Mouse (Mus musculus) brain, embryonic 18.5 days (tissue): ENCODE data around the gene Vrk2.

Experiments used
- DNase-seq: peaks from one replicate; pipeline ENCODE4 v3.0.0-alpha.2; 2012; ENCODE audit warnings: low read depth, low spot score

The Vrk2 gene

DNA sequence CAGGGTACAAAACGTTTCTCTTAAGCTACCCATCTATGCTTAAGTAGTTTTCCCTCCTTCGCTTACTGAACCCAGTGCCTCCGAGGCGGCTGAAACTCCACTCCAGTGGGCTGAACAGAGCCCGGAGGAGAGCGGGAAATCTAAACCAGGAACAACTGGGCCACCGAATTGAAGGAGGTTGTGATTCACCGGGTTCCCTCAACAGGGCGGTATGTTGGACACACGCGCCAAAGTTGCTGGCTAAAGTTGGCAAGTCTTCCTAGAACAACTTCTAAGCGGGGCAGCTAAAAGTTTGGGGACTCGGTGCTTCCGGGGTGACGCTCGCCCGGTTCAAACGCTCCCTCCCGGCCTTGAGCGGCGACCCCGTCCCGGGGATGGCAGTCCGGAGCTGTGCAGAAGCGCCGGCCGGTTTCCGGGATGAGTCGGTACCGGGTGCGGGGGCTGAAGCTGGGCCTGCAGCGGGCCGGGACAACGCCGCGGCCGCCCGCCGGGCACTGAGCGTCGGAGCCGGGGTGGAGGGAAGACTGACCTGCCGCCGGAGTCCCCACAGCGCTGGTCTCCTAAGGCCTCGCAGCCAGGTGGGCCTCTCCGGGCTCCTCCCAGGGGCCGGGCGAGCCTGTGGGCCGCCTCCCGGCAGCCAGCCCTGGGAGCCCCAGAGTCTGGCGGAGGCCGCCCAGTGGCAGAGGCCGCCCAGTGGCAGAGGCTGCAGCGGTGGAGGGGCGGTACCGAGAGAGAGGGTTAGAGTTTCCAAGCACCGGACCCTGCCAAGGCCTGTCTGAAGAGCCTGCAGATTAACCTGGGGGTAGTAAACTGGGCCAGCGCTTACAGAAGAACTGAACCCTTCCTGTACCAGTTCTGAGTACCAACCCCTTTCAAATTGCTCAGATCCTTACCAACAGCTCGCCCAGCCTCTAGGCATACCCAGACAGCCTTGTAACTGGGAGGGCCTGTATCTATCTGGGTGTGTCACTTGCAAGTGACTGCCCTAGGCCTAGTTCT is at the start of gene Vrk2, which contains the start of gene Gm6899:
TSS of gene Vrk2 (minus strand) at position 939 of the 999 bp plus-strand sequence.
TSS of gene Gm6899 (plus strand) at position 181 of the 999 bp plus-strand sequence.
- no peak for DNase-seq

- DNase-seq = no peak
Measured at GRCm38 (mm10) chr11:26642141-26642540, 48.3 kb upstream of the Vrk2 start.

DNA sequence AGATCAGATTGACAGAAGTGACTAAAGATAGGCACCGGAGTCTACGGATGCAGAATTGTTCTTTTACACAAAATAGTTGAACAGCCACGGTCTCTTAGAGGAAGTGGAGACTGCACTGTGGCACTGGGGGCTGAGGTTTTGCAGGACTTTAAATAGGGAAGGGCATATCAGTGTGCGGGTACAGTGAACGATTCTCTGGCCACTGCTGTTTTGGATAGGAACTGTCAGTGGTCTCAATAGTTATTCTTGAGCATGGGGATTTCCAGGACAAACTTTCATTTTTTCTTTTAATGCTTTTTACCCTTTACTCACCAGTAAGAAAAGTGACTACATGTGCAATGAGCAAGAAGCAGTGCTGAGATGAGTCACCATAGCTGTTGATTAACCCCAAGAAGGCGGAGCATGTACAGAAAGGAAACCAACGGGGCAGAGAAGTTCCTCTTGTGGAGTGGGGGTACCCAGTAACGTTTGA is 46.6 kb upstream of the Vrk2 start:
- no peak for DNase-seq

- DNase-seq = no peak
Measured at GRCm38 (mm10) chr11:26636239-26636638, 42.4 kb upstream of the Vrk2 start.

- DNase-seq = no peak
Measured at GRCm38 (mm10) chr11:26622727-26623126, 28.9 kb upstream of the Vrk2 start.

DNA sequence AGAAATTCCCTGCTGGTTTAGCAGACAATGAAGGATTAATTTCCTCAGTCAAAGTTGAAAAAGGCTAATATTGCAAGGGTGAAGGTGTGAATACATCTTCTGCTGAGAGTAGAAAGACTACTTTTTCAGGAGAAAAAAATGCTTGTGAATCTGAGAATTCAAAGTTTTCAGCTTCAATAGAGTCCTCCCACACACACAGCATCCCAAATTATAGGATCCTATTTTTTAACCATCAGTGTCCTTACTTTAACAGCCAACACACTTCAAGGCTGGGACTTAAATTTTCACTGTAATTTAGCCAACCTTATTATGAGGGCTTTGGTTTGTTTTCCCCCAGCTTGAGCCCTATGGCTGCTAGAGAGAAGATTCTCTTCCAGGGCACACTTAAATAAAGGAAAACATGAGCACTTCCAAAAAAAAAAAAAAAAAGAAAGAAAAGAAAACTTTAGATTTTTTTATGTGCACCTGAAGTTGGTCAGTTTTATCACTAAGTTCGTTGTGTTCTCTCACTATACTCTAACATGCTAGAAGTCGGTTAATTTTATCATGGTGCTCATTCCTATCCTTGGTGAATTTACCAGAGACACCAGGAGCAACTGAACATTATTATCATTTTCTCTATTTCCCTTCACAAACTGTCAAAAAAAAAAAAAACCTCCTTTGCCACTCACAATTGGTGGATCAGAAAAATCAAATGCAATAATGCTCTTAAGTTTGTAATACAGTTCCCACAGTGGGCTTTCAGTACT is 24.9 kb upstream of the Vrk2 start:
- no peak for DNase-seq

- no peak for DNase-seq
Measured at GRCm38 (mm10) chr11:26608795-26609194, 15.0 kb upstream of the Vrk2 start.

DNA sequence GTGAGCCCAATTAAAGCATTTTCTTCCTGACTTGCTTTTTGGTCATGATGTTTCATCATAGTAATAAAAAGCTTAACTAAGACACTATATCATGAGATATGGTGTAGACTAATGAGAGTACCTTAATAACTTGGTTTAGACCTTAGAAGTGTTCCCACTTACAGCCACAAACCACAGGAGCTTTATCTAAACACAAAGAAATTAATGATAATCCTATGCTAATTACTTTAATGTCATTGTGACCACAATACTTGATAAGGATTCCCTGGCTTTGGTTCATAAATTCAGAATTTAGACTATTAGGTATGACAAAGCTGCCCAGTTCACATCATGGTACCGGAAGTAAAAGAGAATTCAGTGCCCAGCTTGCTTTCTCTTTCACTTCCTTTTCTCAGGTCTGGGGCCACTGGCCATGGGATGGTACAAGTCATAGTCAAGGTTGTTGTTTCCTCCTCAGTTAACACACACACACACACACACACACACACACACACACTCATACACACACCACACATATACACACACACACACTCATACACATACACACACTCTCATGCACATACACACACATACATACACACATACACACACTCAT is 10.4 kb upstream of the Vrk2 start:
- DNase-seq = no peak

DNA sequence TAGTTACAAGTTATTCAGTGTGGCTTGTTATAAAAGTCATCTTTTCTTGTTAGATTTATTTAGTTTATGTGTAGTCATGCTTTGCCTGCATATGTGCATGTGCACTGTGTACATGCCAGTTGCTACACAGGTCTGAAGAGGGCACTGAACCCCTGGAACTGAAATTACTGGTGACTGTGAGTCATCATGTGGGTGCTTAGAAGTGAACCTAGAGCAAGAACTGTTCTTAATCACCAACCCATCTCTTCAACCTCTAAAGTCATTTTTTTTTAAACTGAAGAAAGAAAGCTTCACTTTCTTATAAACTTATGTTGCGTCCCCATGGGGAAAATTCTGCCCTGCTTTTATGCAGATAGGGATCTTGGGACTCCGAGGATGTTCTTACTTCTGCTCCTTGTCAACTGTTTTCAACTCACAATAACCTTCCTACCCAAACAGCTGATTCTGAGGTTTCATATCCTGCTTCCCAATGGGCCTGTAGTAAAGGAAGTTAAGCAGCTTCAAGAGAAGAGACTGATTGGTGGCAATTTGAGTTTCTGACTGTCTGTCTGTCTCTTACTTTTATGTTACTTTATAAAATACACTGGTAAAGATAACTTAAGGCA is 7.9 kb upstream of the Vrk2 start:
- no peak for DNase-seq

DNA sequence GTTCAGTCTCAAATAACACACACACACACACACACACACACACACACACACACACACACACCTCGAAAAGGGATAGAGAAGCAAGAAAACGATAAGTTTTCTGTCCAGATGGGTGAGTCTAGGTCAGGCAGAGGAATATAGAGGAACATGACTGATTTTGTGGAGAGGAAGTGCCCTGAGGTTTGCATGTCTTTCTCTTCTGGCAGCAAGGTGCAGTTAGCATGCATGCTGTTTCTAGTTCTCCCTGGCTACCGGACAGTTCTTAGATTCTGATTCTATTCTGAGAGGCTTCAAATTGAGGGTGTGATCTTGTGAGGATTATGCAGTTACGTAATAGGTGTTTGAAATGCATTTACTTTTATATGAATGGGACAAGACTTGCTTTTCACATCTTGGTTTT is 6.9 kb upstream of the Vrk2 start:
- DNase-seq = no peak

DNA sequence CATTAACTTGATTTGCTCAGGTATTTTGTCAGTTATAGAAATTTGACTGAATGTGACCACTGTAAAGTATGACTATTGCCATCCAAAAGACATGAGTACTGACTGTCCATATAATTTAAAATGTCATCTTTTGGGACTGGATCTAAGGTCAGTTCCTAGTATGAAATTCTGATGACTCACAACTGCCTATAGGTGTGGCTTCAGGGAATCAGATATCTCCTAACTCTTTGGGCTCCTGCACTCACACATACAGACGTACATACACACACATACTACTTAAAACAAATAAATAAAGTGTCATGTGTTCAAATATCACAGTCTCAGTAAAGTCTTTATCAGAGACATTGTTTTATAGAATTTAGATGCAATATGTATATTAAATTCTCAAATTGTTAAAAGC is 5.1 kb upstream of the Vrk2 start:
- DNase-seq = no peak

- DNase-seq = no peak
Measured at GRCm38 (mm10) chr11:26597761-26598160, 4.0 kb upstream of the Vrk2 start.

GRCm38 (mm10) chr11:26597145-26597544 is 3.3 kb upstream of the Vrk2 start:
- DNase-seq = no peak

GRCm38 (mm10) chr11:26596186-26596585 is 2.4 kb upstream of the Vrk2 start:
- no peak for DNase-seq

DNA sequence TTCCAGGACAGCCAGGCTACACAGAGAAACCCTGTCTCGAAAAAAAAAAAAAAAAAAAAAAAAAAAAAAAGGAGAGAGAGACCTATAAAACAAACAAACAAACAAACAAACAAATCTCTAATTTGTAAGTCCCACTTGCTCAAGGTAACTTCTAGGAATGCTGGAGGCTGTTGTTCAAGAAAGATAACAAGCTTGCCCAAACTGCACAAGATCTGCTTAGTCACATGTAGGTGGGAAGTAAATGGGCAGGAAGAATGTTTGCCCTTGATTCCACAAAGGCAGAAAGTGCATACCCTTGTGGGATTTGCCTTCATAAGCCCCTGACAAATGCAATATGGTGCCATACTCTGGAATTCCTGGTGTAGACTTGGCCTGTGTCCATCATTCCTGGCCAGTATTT is 688 bp upstream of the Vrk2 start:
- no peak for DNase-seq

- DNase-seq = no peak
Measured at GRCm38 (mm10) chr11:26592395-26593053, 1.3 kb downstream of the Vrk2 start.

GRCm38 (mm10) chr11:26587184-26587524 is 6.6 kb downstream of the Vrk2 start:
- DNase-seq = no peak

DNA sequence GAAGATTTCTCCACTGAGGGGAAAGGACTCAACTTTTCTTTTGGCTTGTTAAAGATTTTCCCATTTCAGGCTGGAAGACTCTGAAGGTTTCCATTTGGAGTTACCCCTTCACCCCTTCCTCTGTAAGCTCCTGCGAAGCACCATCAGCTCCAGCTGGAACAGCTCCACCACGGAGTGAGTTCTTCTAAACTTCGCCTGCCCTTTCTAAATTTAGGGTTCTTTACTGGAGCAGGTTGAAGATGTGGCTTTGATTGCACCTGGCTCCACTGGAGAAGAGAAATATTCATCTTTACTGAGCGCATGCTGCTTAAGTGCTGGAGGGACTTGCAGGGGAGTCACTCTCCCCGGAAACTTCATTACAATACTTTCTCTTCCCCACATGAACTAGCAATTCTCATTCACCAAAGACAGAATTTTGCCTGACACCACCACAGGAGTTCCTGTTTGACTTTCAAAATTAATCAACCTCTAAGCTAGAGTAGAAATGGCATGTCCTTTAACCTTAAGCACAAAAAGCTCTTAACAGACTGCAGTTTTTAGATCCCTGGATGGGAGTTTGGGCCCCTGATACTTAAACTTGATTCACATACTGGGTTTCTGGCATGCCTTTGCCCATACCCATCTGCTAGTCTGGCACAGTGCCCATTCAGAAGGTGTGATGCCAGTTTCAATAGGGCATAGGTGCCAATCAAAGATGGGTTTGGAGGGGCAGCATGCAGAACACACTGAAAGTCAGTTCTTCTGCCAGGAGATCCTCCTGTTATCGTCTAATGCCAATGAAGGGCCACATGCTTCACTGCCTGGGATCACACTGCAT is 7.2 kb downstream of the Vrk2 start:
- DNase-seq = no peak

DNA sequence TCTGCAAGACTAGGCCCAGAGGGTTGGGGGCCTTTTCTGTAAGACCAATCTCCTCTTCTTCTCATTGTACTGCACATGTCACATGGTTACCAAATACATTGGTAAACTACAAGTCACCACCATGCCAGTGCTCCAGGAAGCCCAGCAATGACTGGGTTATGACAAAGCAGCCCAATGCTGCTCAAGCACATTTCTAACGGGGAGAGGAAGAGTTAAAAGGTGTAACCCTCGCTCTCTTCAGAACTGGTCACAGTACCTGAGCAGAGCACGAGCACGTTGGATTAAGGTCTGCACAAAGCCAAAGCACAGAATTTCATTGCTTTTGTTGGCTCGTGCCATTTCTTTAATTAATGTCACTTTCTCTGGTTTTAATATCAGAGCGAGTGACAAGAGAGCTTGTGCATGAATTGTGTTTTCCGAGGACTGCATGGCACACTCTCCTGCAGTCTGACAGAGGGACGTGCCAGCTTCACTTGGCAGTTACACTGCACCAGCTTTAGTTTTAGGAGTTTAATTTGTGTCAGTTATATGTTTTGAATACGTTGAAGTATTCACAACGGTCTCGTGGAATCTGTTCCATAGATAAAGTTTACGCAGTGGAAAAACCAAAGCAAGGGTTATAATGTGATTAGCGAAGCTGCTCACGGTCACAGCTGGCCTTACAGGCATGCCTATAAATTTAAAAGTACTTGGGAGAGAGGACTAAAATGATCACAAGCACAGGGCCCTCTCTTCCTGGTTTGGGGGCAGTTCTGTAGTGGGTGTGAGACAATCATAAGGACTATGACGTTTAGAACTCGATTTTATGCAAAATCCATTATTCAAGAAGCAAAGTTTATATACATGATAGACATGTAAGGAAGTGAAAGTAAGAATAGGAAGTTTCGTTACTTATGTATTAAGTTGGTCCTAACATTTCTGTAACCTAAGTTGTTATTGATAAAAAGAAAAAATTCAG is 8.1 kb downstream of the Vrk2 start:
- DNase-seq = no peak
